Mouse (Mus musculus) heart, adult 2 months (tissue): ENCODE data around the gene Sdr39u1.

ENCODE experiments used
- CTCF ChIP-seq: fragments of 200-600 bp; IDR thresholded peaks from 2 replicates; pipeline ENCODE4 v1.8.1; 2022; ENCODE audit warnings: antibody characterized with exemption, mild to moderate bottlenecking, moderate library complexity
- EP300 ChIP-seq: fragments of 200-500 bp; IDR thresholded peaks from 2 replicates; pipeline ENCODE4 v1.6.1; 2011; ENCODE audit warnings: low read depth, low read length, control low read depth; ENCODE audit not compliant: insufficient read depth
- POLR2A ChIP-seq: fragments of 200-500 bp; IDR thresholded peaks from 2 replicates; pipeline ENCODE4 v1.6.1; 2011; ENCODE audit warnings: mild to moderate bottlenecking, low read depth, low read length, control low read depth; ENCODE audit not compliant: insufficient read depth

DNA sequence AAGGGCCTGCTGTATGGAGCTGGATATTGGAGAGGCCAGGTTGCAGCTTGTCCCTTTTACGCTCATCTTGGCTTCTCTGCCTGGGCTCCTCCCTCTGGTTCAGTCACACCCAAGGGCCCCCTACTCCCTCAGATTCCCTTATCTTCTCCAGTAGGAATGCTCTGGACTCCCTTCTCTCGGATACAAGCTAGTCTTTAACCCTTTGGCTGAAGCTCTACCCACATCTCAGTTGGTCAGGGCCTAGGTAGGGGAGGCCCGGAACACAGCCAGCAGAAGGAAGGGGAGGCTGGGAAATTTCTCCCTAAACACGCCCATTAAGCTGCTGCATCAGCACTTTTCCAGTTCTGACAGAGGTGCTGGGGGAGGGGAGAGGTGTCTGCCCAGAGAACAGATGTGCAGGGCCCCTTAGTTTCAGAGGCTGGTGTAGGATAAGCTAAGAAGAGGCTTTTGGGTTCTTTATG is 45.0 kb downstream of the Sdr39u1 start:
- no peak for TF ChIP-seq EP300
- TF ChIP-seq CTCF = no peak
- no peak for TF ChIP-seq POLR2A
